20 mouse cellular contexts compared by ENCODE assay signal in genomic region chrX:113076053-113076452, GRCm38 (mm10).
DNase-seq lines count a peak whose midpoint lies in the region; TF ChIP-seq lines count a peak whose summit lies in the region.
"Had no signal": no experiment of that assay in that cellular context is flagged by ENCODE, and none has a peak within 500 bp of the region (broad histone marks: within the 10 kb centered on the region; RNA-seq: fewer than 3 reads in every experiment).

No protein-coding gene starts in this region.

- no peak overlapping the region for H3K27ac ChIP-seq in MEL (ENCODE audit: control insufficient read depth, low read depth, low read length)
- H3K27ac ChIP-seq: embryonic facial prominence, embryonic 10.5 days; embryonic facial prominence, embryonic 12.5 days; forebrain, embryonic 13.5 days; forebrain, embryonic 15.5 days had no signal

- no peaks in the 10 kb centered on the region for H3K9me3 ChIP-seq in MEL (replicated peaks; ENCODE audit: insufficient read depth, low read length)
- H3K9me3 ChIP-seq: embryonic facial prominence, embryonic 10.5 days; embryonic facial prominence, embryonic 12.5 days; forebrain, embryonic 13.5 days; forebrain, embryonic 15.5 days had no signal

- H3K4me1 ChIP-seq in MEL (ENCODE audit: control insufficient read depth in 1 of 2, insufficient read depth in 2 of 2, low read length in 2 of 2), result no peaks in the 10 kb centered on the region
- H3K4me1 ChIP-seq: embryonic facial prominence, embryonic 10.5 days; embryonic facial prominence, embryonic 12.5 days; forebrain, embryonic 13.5 days; forebrain, embryonic 15.5 days had no signal

- no peak for TF ChIP-seq POLR2A in MEL (IDR thresholded peaks at IDR 0.05; ENCODE audit: control insufficient read depth in 1 of 2, insufficient read depth in 1 of 2, low read depth in 1 of 2, low read length in 2 of 2, poor library complexity in 1 of 2)

- H3K9ac ChIP-seq in MEL (ENCODE audit: control insufficient read depth, low read depth, low read length, poor library complexity, severe bottlenecking), result no peak overlapping the region
- H3K9ac ChIP-seq: embryonic facial prominence, embryonic 12.5 days; forebrain, embryonic 13.5 days; forebrain, embryonic 15.5 days; forebrain, postnatal 0 days had no signal

- H3K79me2 ChIP-seq in MEL (ENCODE audit: control insufficient read depth, insufficient read depth, low read length, poor library complexity), result no peaks in the 10 kb centered on the region

- no peak for TF ChIP-seq RAD21 in MEL (IDR thresholded peaks at IDR 0.05; ENCODE audit: low read depth, low read length)

- no peak overlapping the region for H3K4me3 ChIP-seq in MEL (ENCODE audit: control insufficient read depth in 1 of 2, insufficient read depth in 1 of 2, low read depth in 2 of 2, low read length in 2 of 2)
- H3K4me3 ChIP-seq: embryonic facial prominence, embryonic 10.5 days; embryonic facial prominence, embryonic 12.5 days; forebrain, embryonic 13.5 days; forebrain, embryonic 15.5 days had no signal

- H3K36me3 ChIP-seq in MEL (ENCODE audit: control insufficient read depth in 1 of 2, insufficient read depth in 2 of 2, low read length in 2 of 2), result peaks cover 0 to 7% of the 10 kb centered on the region in 2 experiments; a peak in 2 of 4 replicates
- H3K36me3 ChIP-seq: embryonic facial prominence, embryonic 10.5 days; embryonic facial prominence, embryonic 12.5 days; forebrain, embryonic 15.5 days had no signal

- TF ChIP-seq CTCF in MEL (IDR thresholded peaks at IDR 0.05 in 2 of 3, conservative IDR thresholded peaks at IDR 0.05 in 1 of 3; ENCODE audit: control insufficient read depth in 1 of 3, insufficient read depth in 1 of 3, low read depth in 2 of 3, low read length in 3 of 3, poor library complexity in 1 of 3, severe bottlenecking in 1 of 3), result no peak

- TF ChIP-seq EP300 in MEL (IDR thresholded peaks at IDR 0.05; ENCODE audit: low read depth in 1 of 2, low read length in 2 of 2), result peak; percentile 53 to 61; a peak in 3 of 4 replicates

- DNase-seq in 416B (ENCODE audit: low read depth), result peak; percentile 24
- peak; percentile 14 for DNase-seq in CD4-positive helper T cell, adult 2 months (ENCODE audit: low read depth, low spot score)
- DNase-seq in MEL (ENCODE audit: low read depth, low spot score), result peak; percentile 30
- no peak for DNase-seq in spleen, postnatal 4 days (ENCODE audit: low spot score in 2 of 2)
- no peak for DNase-seq in frontal cortex, postnatal 10 days (ENCODE audit: low spot score in 2 of 2)
- DNase-seq: adrenal gland, adult 2 months; adrenal gland, postnatal 10 days; adrenal gland, postnatal 25 days; B cell, adult 2 months; cerebellum, adult 11 months; cerebellum, adult 18-20 months; cerebellum, adult 8-10 months; cerebellum, adult 9-11 months; cerebellum, postnatal 14 days; cerebellum, postnatal 36 days; forebrain, postnatal 0 days had no signal

- no peaks in the 10 kb centered on the region for H3K27me3 ChIP-seq in MEL (ENCODE audit: control insufficient read depth in 1 of 2, insufficient read depth in 2 of 2, low read length in 2 of 2)
- H3K27me3 ChIP-seq: embryonic facial prominence, embryonic 12.5 days; forebrain, embryonic 13.5 days; forebrain, embryonic 15.5 days had no signal

TF ChIP-seq in MEL, 35 proteins besides CTCF, POLR2A, EP300 and RAD21:
- TF ChIP-seq TAL1 (IDR thresholded peaks at IDR 0.05; ENCODE audit: low read length) (no peak), TCF12 (IDR thresholded peaks at IDR 0.05; ENCODE audit: low read depth, low read length) (peak; percentile 52), GATA1 (IDR thresholded peaks at IDR 0.05; ENCODE audit: low read depth, low read length) (peak; percentile 67), RCOR1 (IDR thresholded peaks at IDR 0.05; ENCODE audit: low read depth, low read length) (peak; percentile 65; the same call in 1 of the 2 replicates)

Comparison
In these comparisons a context has a peak if more than half of its experiments do, and no peak if none do; other contexts are left out.
1. DNase-seq: peak in 416B (single experiment), CD4-positive helper T cell, adult 2 months (single experiment) and MEL (single experiment); none in spleen, postnatal 4 days (0 of 2) and frontal cortex, postnatal 10 days (0 of 2).